Mouse (Mus musculus) hindbrain, embryonic 12.5 days (tissue): ENCODE data around the gene Ces1e. TPM values are rescaled to one million over a fixed set of nuclear protein-coding genes. Genes with fewer than 3 reads are reported as not detected.

Experiments
- ATAC-seq: fragments of 200-750 bp; cut with Nextera tagmentation; 2 replicates; pipeline ENCODE4 v1.8.0; 2017; ENCODE audit warnings: moderate TSS enrichment; ENCODE audit not compliant: low FRiP score
- H3K27ac ChIP-seq: fragments of 300-500 bp; sonication (generic); 2 replicates; pipeline ENCODE4 v1.5.1; 2016; ENCODE audit warnings: mild to moderate bottlenecking
- H3K27me3 ChIP-seq: fragments of 300-500 bp; sonication (generic); 2 replicates; pipeline ENCODE4 v1.6.1; 2016; ENCODE audit warnings: mild to moderate bottlenecking
- H3K36me3 ChIP-seq: fragments of 300-500 bp; sonication (generic); 2 replicates; pipeline ENCODE4 v1.6.1; 2016; ENCODE audit warnings: mild to moderate bottlenecking
- H3K4me1 ChIP-seq: fragments of 300-500 bp; sonication (generic); 2 replicates; pipeline ENCODE4 v1.6.1; 2016
- H3K4me2 ChIP-seq: fragments of 300-500 bp; sonication (generic); replicated peaks from 2 replicates; pipeline ENCODE4 v1.6.1; 2016; ENCODE audit warnings: mild to moderate bottlenecking
- H3K4me3 ChIP-seq: fragments of 300-500 bp; sonication (generic); 2 replicates; pipeline ENCODE4 v1.5.1; 2016; ENCODE audit warnings: mild to moderate bottlenecking
- H3K9ac ChIP-seq: fragments of 300-500 bp; sonication (generic); 2 replicates; pipeline ENCODE4 v1.6.1; 2016; ENCODE audit warnings: mild to moderate bottlenecking, moderate library complexity
- H3K9me3 ChIP-seq: fragments of 300-500 bp; sonication (generic); replicated peaks from 2 replicates; pipeline ENCODE4 v1.6.1; 2016; ENCODE audit warnings: mild to moderate bottlenecking
- WGBS: fragments of 180-500 bp; shearing (Covaris S2); methylation state at CpG from one replicate; pipeline ENCODE4 v1.1.7; 2016; 5-methylcytosine and 5-hydroxymethylcytosine counted together
- polyA plus RNA-seq: library from polyadenylated mRNA; unstranded; fragments of >200 nt; fragmentation: Nextera tagmentation; extraction: Ambion mirVana; gene quantifications from 2 replicates; pipeline ENCODE4 v1.2.1, GENCODE M21; 2016

Gene Ces1e
- not detected in 2 replicates for polyA plus RNA-seq

DNA sequence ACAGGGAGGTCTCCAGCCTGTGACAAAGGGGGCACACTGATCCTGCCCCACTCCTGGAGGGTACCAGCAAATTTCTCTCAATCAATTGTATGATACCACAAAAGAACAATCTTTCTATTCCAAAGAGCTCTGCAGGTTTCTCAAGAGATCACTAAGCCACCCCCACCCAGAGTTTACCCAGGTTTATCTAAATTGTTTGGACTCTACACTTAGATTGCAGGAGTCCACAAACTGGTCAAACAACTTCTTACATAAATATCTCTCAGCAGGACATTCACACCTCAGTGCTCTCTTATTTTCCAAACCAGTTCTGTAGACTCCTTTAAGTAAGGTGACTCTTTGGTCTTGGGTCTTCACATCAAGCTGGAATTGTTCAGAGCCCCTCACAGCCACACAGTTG is at the start of gene Ces1e:
Gene Ces1e (minus strand): TSS at position 174 of the 400 bp plus-strand sequence.
- no peaks in the 10 kb centered on the region for H3K4me1 ChIP-seq
- H3K36me3 ChIP-seq = no peaks in the 10 kb centered on the region
- no peak within 1 kb of the TSS for H3K4me3 ChIP-seq
- no peak for ATAC-seq
- H3K27ac ChIP-seq = no peak within 1 kb of the TSS
- H3K27me3 ChIP-seq = no peaks in the 10 kb centered on the region
- H3K9ac ChIP-seq = no peak within 1 kb of the TSS
- H3K4me2 ChIP-seq = no peak within 1 kb of the TSS
- H3K9me3 ChIP-seq = no peaks in the 10 kb centered on the region

DNA sequence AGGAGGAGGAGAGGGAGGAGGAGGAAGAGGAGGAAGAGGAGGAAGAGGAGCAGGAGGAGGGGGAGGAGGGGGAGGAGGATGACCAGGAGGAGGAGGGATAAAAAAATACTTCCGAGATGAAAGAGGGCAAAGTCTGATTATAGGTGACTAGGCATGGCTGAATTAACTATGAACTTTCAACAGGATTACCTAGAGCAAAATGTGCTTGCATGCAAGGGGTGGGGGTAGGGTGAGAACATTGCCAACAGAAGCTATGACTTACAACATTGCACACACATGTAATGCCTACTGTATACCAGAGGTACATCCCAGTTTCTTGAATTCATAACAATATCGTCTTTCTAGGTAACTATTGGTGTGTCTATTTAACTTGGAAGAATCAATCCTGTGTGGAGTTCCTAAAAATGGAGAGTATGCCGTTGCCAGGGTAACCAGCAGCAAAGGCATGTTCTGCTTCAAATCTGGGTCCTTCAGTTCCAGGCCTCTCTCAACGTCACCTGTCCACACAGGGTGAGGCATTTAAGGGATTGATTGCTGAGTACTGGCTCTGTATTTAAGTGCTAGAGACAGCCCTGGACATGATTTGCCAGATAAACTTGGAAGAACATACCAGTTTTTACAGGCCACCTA is 48.9 kb upstream of the Ces1e start:
- H3K27ac ChIP-seq = no peak overlapping the region
- no peak overlapping the region for H3K4me3 ChIP-seq
- no peaks in the 10 kb centered on the region for H3K36me3 ChIP-seq
- H3K27me3 ChIP-seq = no peaks in the 10 kb centered on the region
- WGBS = 79% methylated on average over 4 of the region's 4 CpGs
- no peaks in the 10 kb centered on the region for H3K9me3 ChIP-seq
- no peak for ATAC-seq
- no peak overlapping the region for H3K9ac ChIP-seq
- H3K4me1 ChIP-seq = no peaks in the 10 kb centered on the region
- no peak overlapping the region for H3K4me2 ChIP-seq

GRCm38 (mm10) chr8:93274609-93275008 is 45.2 kb upstream of the Ces1e start:
- WGBS = 85% methylated on average over 4 of the region's 4 CpGs
- H3K4me2 ChIP-seq = no peak overlapping the region
- no peaks in the 10 kb centered on the region for H3K36me3 ChIP-seq
- H3K9ac ChIP-seq = no peak overlapping the region
- no peaks in the 10 kb centered on the region for H3K9me3 ChIP-seq
- no peak for ATAC-seq
- H3K4me3 ChIP-seq = no peak overlapping the region
- H3K27me3 ChIP-seq = no peaks in the 10 kb centered on the region
- H3K27ac ChIP-seq = no peak overlapping the region
- no peaks in the 10 kb centered on the region for H3K4me1 ChIP-seq

DNA sequence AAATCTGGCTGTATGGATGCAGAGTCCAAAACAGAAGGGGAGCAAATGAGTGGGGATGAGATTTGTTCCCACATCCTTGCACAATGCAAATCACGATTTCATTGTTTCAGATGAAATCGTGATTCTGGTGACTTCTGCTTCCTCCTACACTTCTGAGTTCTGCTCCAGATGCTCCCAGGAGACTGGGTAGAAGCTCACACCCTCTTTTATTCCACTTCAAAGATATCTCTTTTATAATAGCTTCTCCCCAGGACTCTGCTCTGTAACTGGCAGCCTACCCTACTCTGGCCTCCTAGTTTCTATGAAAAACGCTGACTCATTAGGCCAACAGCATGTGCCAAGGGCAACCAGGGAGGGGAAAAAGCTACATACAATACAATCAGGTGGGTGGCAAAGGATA is 43.9 kb upstream of the Ces1e start:
- Histone ChIP-seq H3K27me3 (no peaks in the 10 kb centered on the region), H3K9me3 (no peaks in the 10 kb centered on the region), H3K27ac (no peak overlapping the region), H3K4me2 (no peak overlapping the region), H3K9ac (no peak overlapping the region), H3K36me3 (no peaks in the 10 kb centered on the region), H3K4me3 (no peak overlapping the region), H3K4me1 (no peaks in the 10 kb centered on the region)
- ATAC-seq = no peak
- 81% methylated on average over 3 of the region's 3 CpGs for WGBS

DNA sequence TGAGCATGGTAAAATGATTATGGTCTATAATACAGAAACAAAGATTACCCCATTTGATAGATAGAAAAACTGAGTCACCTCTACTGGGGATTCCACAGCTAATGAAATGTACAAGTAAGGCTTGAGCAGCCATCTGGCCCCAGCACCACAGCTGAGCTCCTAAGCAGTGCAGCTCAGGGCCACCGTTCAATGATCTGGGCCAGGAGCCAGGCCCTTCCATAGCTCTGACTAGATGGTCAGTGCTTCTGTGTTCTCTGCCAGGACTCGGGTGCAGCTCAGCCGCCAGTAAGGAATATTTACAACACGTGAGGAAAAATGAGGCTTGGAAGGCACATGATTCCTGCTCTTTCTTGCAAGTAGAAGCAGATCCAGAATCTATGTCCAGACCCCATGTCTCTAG is 43.3 kb upstream of the Ces1e start:
- H3K4me3 ChIP-seq = no peak overlapping the region
- H3K27me3 ChIP-seq = no peaks in the 10 kb centered on the region
- H3K27ac ChIP-seq = no peak overlapping the region
- H3K4me2 ChIP-seq = no peak overlapping the region
- H3K4me1 ChIP-seq = no peaks in the 10 kb centered on the region
- ATAC-seq = no peak
- WGBS = 92% methylated on average over 4 of the region's 4 CpGs
- no peaks in the 10 kb centered on the region for H3K36me3 ChIP-seq
- H3K9me3 ChIP-seq = no peaks in the 10 kb centered on the region
- H3K9ac ChIP-seq = no peak overlapping the region

- Histone ChIP-seq H3K4me2 (no peak overlapping the region), H3K9me3 (no peaks in the 10 kb centered on the region), H3K27ac (no peak overlapping the region), H3K27me3 (no peaks in the 10 kb centered on the region), H3K4me1 (no peaks in the 10 kb centered on the region), H3K4me3 (no peak overlapping the region), H3K9ac (no peak overlapping the region), H3K36me3 (no peaks in the 10 kb centered on the region)
- no peak for ATAC-seq
- WGBS = 80% methylated on average over 2 of the region's 2 CpGs
Observed at GRCm38 (mm10) chr8:93261436-93261835, 32.0 kb upstream of the Ces1e start.

GRCm38 (mm10) chr8:93252400-93252925 is 23.0 kb upstream of the Ces1e start:
- no peaks in the 10 kb centered on the region for H3K36me3 ChIP-seq
- H3K4me2 ChIP-seq = no peak overlapping the region
- H3K4me1 ChIP-seq = no peaks in the 10 kb centered on the region
- no peaks in the 10 kb centered on the region for H3K9me3 ChIP-seq
- no peak overlapping the region for H3K4me3 ChIP-seq
- H3K9ac ChIP-seq = no peak overlapping the region
- WGBS = 95% methylated on average over 1 of the region's 1 CpGs
- no peak for ATAC-seq
- H3K27ac ChIP-seq = no peak overlapping the region
- H3K27me3 ChIP-seq = no peaks in the 10 kb centered on the region

DNA sequence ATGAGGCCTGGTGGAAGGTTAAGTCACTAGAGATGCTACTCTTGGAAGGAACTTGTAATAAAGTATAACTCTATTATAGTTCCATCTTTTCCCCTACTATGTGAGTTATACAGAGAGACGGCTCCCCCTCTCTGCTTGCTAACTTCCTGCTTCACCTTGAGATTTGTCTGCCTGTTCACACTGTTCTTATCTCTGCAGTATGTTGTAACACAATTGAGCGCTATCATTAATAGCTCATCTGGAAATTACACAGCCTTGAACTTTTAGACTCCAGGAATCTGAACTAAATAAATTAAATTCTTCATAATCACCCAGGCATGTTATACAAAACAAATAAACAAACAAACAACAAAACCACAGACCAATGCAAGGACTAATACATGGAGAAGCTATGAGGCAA is 16.6 kb upstream of the Ces1e start:
- no peak overlapping the region for H3K4me3 ChIP-seq
- no peaks in the 10 kb centered on the region for H3K9me3 ChIP-seq
- no peak overlapping the region for H3K27ac ChIP-seq
- no peak overlapping the region for H3K4me2 ChIP-seq
- H3K4me1 ChIP-seq = no peaks in the 10 kb centered on the region
- no peaks in the 10 kb centered on the region for H3K36me3 ChIP-seq
- ATAC-seq = no peak
- H3K9ac ChIP-seq = no peak overlapping the region
- no peaks in the 10 kb centered on the region for H3K27me3 ChIP-seq
- WGBS = 90% methylated on average over 2 of the region's 2 CpGs

DNA sequence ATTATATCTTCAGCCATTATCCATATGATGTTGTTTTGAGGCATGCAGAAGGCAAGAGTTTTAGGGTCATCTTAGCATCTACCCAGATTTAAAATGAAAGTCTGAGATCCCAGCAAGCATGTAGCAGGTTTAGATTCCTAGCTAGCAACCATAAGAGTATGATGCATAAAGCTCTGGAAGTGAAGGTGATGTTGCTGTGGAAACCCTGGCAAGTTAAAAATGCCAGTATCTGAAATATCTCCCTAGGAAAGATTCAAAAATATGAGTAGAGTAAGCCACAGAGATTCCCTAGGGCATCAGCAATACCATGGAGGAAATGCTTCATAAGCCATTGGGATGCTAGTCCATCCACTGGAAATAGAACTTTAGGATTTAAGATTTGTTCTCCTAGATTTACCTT is 10.5 kb upstream of the Ces1e start:
- Histone ChIP-seq H3K9me3 (no peaks in the 10 kb centered on the region), H3K27ac (no peak overlapping the region), H3K27me3 (no peaks in the 10 kb centered on the region), H3K36me3 (no peaks in the 10 kb centered on the region), H3K4me3 (no peak overlapping the region), H3K4me1 (no peaks in the 10 kb centered on the region), H3K4me2 (no peak overlapping the region), H3K9ac (no peak overlapping the region)
- ATAC-seq = no peak

DNA sequence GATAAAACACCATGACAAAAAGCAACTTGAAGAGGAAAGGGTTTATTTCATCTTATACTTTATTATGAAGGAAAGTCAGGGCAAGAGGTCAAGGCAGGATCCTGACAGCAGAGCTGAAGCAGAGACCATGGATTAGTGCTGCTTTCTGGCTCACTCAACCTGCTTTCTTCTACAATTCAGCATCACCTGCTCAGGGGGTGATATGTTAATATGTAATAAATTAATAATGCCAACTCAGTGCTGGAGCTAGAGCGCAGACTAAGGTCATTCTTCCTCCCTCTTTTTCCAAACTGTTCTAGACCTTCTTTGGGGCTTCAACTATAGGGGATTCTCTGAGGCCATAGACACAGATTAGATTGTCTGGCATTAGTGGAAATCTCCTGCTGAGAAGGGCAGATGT is 6.3 kb upstream of the Ces1e start:
- ATAC-seq = no peak
- Histone ChIP-seq H3K4me3 (no peak overlapping the region), H3K36me3 (no peaks in the 10 kb centered on the region), H3K4me2 (no peak overlapping the region), H3K27ac (no peak overlapping the region), H3K27me3 (no peaks in the 10 kb centered on the region), H3K9me3 (no peaks in the 10 kb centered on the region), H3K9ac (no peak overlapping the region), H3K4me1 (no peaks in the 10 kb centered on the region)
- WGBS = 89% methylated on average over 1 of the region's 1 CpGs

GRCm38 (mm10) chr8:93234706-93235105 is 5.3 kb upstream of the Ces1e start:
- H3K27ac ChIP-seq = no peak overlapping the region
- no peaks in the 10 kb centered on the region for H3K27me3 ChIP-seq
- H3K4me1 ChIP-seq = no peaks in the 10 kb centered on the region
- no peaks in the 10 kb centered on the region for H3K9me3 ChIP-seq
- no peak overlapping the region for H3K4me3 ChIP-seq
- no peak for ATAC-seq
- WGBS = 84% methylated on average over 1 of the region's 1 CpGs
- no peak overlapping the region for H3K9ac ChIP-seq
- no peaks in the 10 kb centered on the region for H3K36me3 ChIP-seq
- no peak overlapping the region for H3K4me2 ChIP-seq

- WGBS = 93% methylated on average over 6 of the region's 6 CpGs
- Histone ChIP-seq H3K4me3 (no peak overlapping the region), H3K27me3 (no peaks in the 10 kb centered on the region), H3K4me2 (no peak overlapping the region), H3K36me3 (no peaks in the 10 kb centered on the region), H3K4me1 (no peaks in the 10 kb centered on the region), H3K27ac (no peak overlapping the region), H3K9me3 (no peaks in the 10 kb centered on the region), H3K9ac (no peak overlapping the region)
- ATAC-seq = no peak
Observed at GRCm38 (mm10) chr8:93234068-93234467, 4.6 kb upstream of the Ces1e start.

GRCm38 (mm10) chr8:93228673-93229370 is 597 bp downstream of the Ces1e start:
- no peak overlapping the region for H3K4me2 ChIP-seq
- no peaks in the 10 kb centered on the region for H3K4me1 ChIP-seq
- H3K9me3 ChIP-seq = no peaks in the 10 kb centered on the region
- H3K9ac ChIP-seq = no peak overlapping the region
- ATAC-seq = no peak
- H3K36me3 ChIP-seq = no peaks in the 10 kb centered on the region
- WGBS = 74% methylated on average over 11 of the region's 11 CpGs
- H3K4me3 ChIP-seq = no peak overlapping the region
- no peak overlapping the region for H3K27ac ChIP-seq
- H3K27me3 ChIP-seq = no peaks in the 10 kb centered on the region
